Mouse (Mus musculus): ENCODE measurements around the gene Caln1.

DNA sequence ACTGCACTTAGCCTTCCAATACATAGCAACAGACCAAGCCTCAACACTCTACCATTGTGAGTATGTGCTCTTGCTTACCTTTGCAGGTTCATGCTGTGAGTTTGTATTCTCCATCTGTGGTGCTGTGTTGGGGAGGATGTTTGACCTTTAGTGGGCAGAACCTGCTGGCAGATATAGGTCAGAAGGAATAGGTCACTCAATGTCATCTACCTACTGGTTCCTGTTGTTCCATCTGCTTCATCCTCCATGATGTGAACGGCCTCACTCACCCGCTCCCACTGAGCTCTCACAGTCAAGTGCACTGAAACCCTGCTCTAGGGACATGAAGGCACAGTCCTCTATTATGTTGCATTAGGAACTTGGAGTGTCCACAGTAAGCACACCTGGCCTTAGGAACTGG lies 141.3 kb downstream of the Caln1 start:
- TF ChIP-seq MAX (IDR thresholded peaks at IDR 0.05; ENCODE audit: low read length): no peak
- TF ChIP-seq MYB (IDR thresholded peaks at IDR 0.05; ENCODE audit: low read depth, low read length): no peak
- no peak for TF ChIP-seq EP300 (IDR thresholded peaks at IDR 0.05; ENCODE audit: low read depth in 1 of 2, low read length in 2 of 2)
- TF ChIP-seq POLR2A (IDR thresholded peaks at IDR 0.05; ENCODE audit: control insufficient read depth in 1 of 2, insufficient read depth in 1 of 2, low read depth in 1 of 2, low read length in 2 of 2, poor library complexity in 1 of 2): no peak
- no peak for TF ChIP-seq CTCF (IDR thresholded peaks at IDR 0.05 in 2 of 3, conservative IDR thresholded peaks at IDR 0.05 in 1 of 3; ENCODE audit: control insufficient read depth in 1 of 3, insufficient read depth in 1 of 3, low read depth in 2 of 3, low read length in 3 of 3, poor library complexity in 1 of 3, severe bottlenecking in 1 of 3)
- no peak for TF ChIP-seq TAL1 (IDR thresholded peaks at IDR 0.05; ENCODE audit: low read length)
- no peak for TF ChIP-seq USF1 (IDR thresholded peaks at IDR 0.05; ENCODE audit: low read depth, low read length)
- TF ChIP-seq GABPA (IDR thresholded peaks at IDR 0.05; ENCODE audit: low read depth, low read length): no peak
- no peak for TF ChIP-seq POLR2AphosphoS5 (IDR thresholded peaks at IDR 0.05; ENCODE audit: borderline replicate concordance, low read depth, low read length)
- no peak for TF ChIP-seq E2F4 (IDR thresholded peaks at IDR 0.05; ENCODE audit: borderline replicate concordance, low read depth, low read length)
- no peak for TF ChIP-seq ZKSCAN1 (IDR thresholded peaks at IDR 0.05; ENCODE audit: low read depth, low read length)
